Mouse (Mus musculus) embryonic facial prominence, embryonic 15.5 days (tissue): ENCODE measurements at regions not wholly inside any gene's neighbourhood (a gene's known extent, or its start where the extent isn't known, plus 50 kb on each side); places are given as distances from the start of the nearest gene placed in this dataset.

ENCODE experiments used
- ATAC-seq: fragments of 200-750 bp; cut with Nextera tagmentation; 2 replicates; pipeline ENCODE4 v1.8.0; 2017; ENCODE audit warnings: low read depth, moderate TSS enrichment; ENCODE audit not compliant: insufficient number of reproducible peaks, low FRiP score, low TSS enrichment
- H3K27ac ChIP-seq: fragments of 300-500 bp; sonication (generic); replicated peaks from 2 replicates; pipeline ENCODE4 v1.5.1; 2015; ENCODE audit warnings: mild to moderate bottlenecking, inconsistent platforms
- H3K27me3 ChIP-seq: fragments of 300-500 bp; sonication (generic); 2 replicates; pipeline ENCODE4 v1.6.1; 2015; ENCODE audit warnings: inconsistent platforms
- H3K36me3 ChIP-seq: fragments of 300-500 bp; sonication (generic); 2 replicates; pipeline ENCODE4 v1.6.1; 2015; ENCODE audit warnings: mild to moderate bottlenecking, inconsistent platforms
- H3K4me1 ChIP-seq: fragments of 300-500 bp; sonication (generic); 2 replicates; pipeline ENCODE4 v1.6.1; 2015; ENCODE audit warnings: inconsistent platforms
- H3K4me2 ChIP-seq: fragments of 300-500 bp; sonication (generic); replicated peaks from 2 replicates; pipeline ENCODE4 v1.6.1; 2015; ENCODE audit warnings: mild to moderate bottlenecking, inconsistent platforms
- H3K4me3 ChIP-seq: fragments of 300-500 bp; sonication (generic); replicated peaks from 2 replicates; pipeline ENCODE4 v1.5.1; 2015; ENCODE audit warnings: mild to moderate bottlenecking, inconsistent platforms
- H3K9ac ChIP-seq: fragments of 300-500 bp; sonication (generic); 2 replicates; pipeline ENCODE4 v1.6.1; 2015; ENCODE audit warnings: inconsistent platforms
- H3K9me3 ChIP-seq: fragments of 300-500 bp; sonication (generic); replicated peaks from 2 replicates; pipeline ENCODE4 v1.6.1; 2016; ENCODE audit warnings: inconsistent platforms
- WGBS: fragments of 180-500 bp; shearing (Covaris S2); methylation state at CpG from one replicate; pipeline ENCODE4 v1.1.7; 2015; 5-methylcytosine and 5-hydroxymethylcytosine counted together

GRCm38 (mm10) chr15:24929742-24930141 is 483.8 kb downstream of the Basp1 start:
- no peak overlapping the region for H3K9ac ChIP-seq
- 84% methylated on average over 2 of the region's 2 CpGs for WGBS
- H3K27ac ChIP-seq = no peak overlapping the region
- no peak overlapping the region for H3K4me3 ChIP-seq
- ATAC-seq = no peak
- no peaks in the 10 kb centered on the region for H3K9me3 ChIP-seq
- H3K36me3 ChIP-seq = no peaks in the 10 kb centered on the region
- no peaks in the 10 kb centered on the region for H3K4me1 ChIP-seq
- no peaks in the 10 kb centered on the region for H3K27me3 ChIP-seq
- H3K4me2 ChIP-seq = no peak overlapping the region

- H3K27ac ChIP-seq = no peak overlapping the region
- H3K9ac ChIP-seq = no peak overlapping the region
- no peak overlapping the region for H3K4me3 ChIP-seq
- ATAC-seq = no peak
- H3K9me3 ChIP-seq = no peaks in the 10 kb centered on the region
- H3K36me3 ChIP-seq = no peaks in the 10 kb centered on the region
- WGBS = 81% methylated on average over 1 of the region's 1 CpGs
- no peaks in the 10 kb centered on the region for H3K27me3 ChIP-seq
- H3K4me1 ChIP-seq = no peaks in the 10 kb centered on the region
- H3K4me2 ChIP-seq = no peak overlapping the region
Measured at GRCm38 (mm10) chr15:24911866-24912265, 501.7 kb downstream of the Basp1 start.

DNA sequence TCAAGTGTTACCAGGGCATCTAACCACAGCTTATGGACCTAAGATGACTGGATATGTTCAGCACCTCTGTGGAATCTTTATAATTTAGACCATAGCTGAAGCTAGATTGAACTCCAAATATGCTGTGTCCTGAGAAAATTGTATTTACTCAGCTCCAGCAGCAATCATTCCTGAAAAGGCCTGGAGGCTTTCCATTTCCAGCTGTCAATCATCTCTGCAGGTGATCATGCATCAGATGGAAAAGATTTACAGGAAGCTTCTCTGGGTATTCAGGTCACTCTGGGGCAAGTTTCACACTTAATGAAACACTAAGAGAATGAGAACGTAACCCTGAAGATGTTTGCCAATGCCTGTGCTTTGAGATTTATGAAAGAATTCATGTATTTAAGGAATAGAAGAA is 502.1 kb downstream of the Basp1 start:
- H3K4me1 ChIP-seq = no peaks in the 10 kb centered on the region
- 63% methylated on average over 1 of the region's 1 CpGs for WGBS
- H3K27me3 ChIP-seq = no peaks in the 10 kb centered on the region
- no peak for ATAC-seq
- H3K9ac ChIP-seq = no peak overlapping the region
- no peaks in the 10 kb centered on the region for H3K36me3 ChIP-seq
- H3K4me3 ChIP-seq = no peak overlapping the region
- H3K4me2 ChIP-seq = no peak overlapping the region
- no peak overlapping the region for H3K27ac ChIP-seq
- no peaks in the 10 kb centered on the region for H3K9me3 ChIP-seq

DNA sequence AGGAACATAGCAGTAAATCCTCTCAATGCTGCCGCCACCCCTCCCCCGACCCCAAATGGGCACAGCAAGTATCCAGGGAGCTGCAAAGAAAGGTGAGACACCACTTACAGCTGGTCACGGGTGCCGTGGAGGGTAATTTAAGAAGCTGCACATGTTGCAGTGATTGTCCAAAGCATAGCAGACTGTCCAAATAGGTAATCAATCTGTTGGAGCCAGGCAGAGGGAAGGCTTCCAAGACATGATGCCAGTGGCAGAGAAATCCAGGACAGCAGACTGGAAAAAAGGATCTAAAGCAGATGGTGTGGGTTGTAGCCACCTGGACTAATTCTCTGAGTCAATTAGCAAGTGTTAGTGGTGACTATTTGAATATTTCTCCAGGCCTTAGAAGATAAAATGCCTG is 506.6 kb downstream of the Basp1 start:
- Histone ChIP-seq H3K4me3 (no peak overlapping the region), H3K9me3 (no peaks in the 10 kb centered on the region), H3K36me3 (no peaks in the 10 kb centered on the region), H3K27me3 (no peaks in the 10 kb centered on the region), H3K4me1 (no peaks in the 10 kb centered on the region), H3K27ac (no peak overlapping the region), H3K9ac (no peak overlapping the region), H3K4me2 (no peak overlapping the region)
- WGBS = 45% methylated on average over 4 of the region's 4 CpGs
- peak; percentile 60 for ATAC-seq

- no peaks in the 10 kb centered on the region for H3K27me3 ChIP-seq
- ATAC-seq = no peak
- H3K27ac ChIP-seq = no peak overlapping the region
- no peaks in the 10 kb centered on the region for H3K9me3 ChIP-seq
- no peaks in the 10 kb centered on the region for H3K4me1 ChIP-seq
- no peak overlapping the region for H3K9ac ChIP-seq
- no peaks in the 10 kb centered on the region for H3K36me3 ChIP-seq
- H3K4me2 ChIP-seq = no peak overlapping the region
- no peak overlapping the region for H3K4me3 ChIP-seq
- WGBS = 76% methylated on average over 1 of the region's 1 CpGs
Measured at GRCm38 (mm10) chr15:24878846-24879245, 534.7 kb downstream of the Basp1 start.

GRCm38 (mm10) chr15:24877711-24878598 is 535.6 kb downstream of the Basp1 start:
- Histone ChIP-seq H3K27ac (no peak overlapping the region), H3K36me3 (no peaks in the 10 kb centered on the region), H3K4me2 (no peak overlapping the region), H3K27me3 (no peaks in the 10 kb centered on the region), H3K4me1 (no peaks in the 10 kb centered on the region), H3K4me3 (no peak overlapping the region), H3K9me3 (no peaks in the 10 kb centered on the region), H3K9ac (no peak overlapping the region)
- ATAC-seq = no peak
- WGBS = 56% methylated on average over 6 of the region's 6 CpGs

DNA sequence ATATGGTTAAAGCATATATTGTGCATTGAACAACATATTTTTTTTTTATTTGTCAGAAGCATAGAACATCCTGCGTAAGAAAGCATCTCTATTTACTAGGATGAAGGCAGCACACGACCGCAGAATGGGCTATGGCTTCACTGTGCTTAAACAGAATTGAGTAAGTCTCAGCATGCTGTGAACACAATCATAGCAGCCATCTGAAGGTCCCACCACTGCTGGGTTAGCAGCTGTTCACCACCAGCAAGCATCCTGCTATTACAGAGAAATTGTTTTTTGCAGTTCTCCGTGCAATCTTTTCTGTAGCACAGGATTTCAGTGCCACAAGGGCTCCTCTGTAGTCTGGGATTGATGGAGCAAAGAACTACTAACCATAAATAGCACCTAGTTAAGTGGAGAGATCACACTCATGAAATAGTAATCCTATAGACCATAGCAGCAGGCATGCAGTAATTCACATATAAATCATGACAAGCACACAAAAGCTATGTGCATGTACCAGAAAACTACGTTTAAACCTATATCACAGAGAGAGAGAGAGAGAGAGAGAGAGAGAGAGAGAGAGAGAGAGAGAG is 537.3 kb downstream of the Basp1 start:
- Histone ChIP-seq H3K9ac (no peak overlapping the region), H3K27me3 (no peaks in the 10 kb centered on the region), H3K4me3 (no peak overlapping the region), H3K4me1 (no peaks in the 10 kb centered on the region), H3K36me3 (no peaks in the 10 kb centered on the region), H3K9me3 (no peaks in the 10 kb centered on the region), H3K4me2 (no peak overlapping the region), H3K27ac (no peak overlapping the region)
- no peak for ATAC-seq
- 82% methylated on average over 5 of the region's 5 CpGs for WGBS

- ATAC-seq = no peak
- no peak overlapping the region for H3K27ac ChIP-seq
- no peaks in the 10 kb centered on the region for H3K9me3 ChIP-seq
- no peak overlapping the region for H3K4me2 ChIP-seq
- no peak overlapping the region for H3K4me3 ChIP-seq
- 37% methylated on average over 2 of the region's 2 CpGs for whole genome bisulfite sequencing
- no peaks in the 10 kb centered on the region for H3K4me1 ChIP-seq
- H3K27me3 ChIP-seq = no peaks in the 10 kb centered on the region
- no peaks in the 10 kb centered on the region for H3K36me3 ChIP-seq
- no peak overlapping the region for H3K9ac ChIP-seq
Measured at GRCm38 (mm10) chr15:24840271-24840670, 573.3 kb downstream of the Basp1 start.

GRCm38 (mm10) chr15:24838390-24838789 is 575.2 kb downstream of the Basp1 start:
- no peaks in the 10 kb centered on the region for H3K27me3 ChIP-seq
- H3K9ac ChIP-seq = no peak overlapping the region
- no peak overlapping the region for H3K4me3 ChIP-seq
- ATAC-seq = no peak
- no peaks in the 10 kb centered on the region for H3K9me3 ChIP-seq
- no peaks in the 10 kb centered on the region for H3K36me3 ChIP-seq
- H3K4me2 ChIP-seq = no peak overlapping the region
- 86% methylated on average over 7 of the region's 7 CpGs for WGBS
- H3K27ac ChIP-seq = no peak overlapping the region
- no peaks in the 10 kb centered on the region for H3K4me1 ChIP-seq

GRCm38 (mm10) chr15:24827881-24828280 is 585.7 kb downstream of the Basp1 start:
- no peak for ATAC-seq
- Histone ChIP-seq H3K27ac (no peak overlapping the region), H3K4me1 (no peaks in the 10 kb centered on the region), H3K9me3 (no peaks in the 10 kb centered on the region), H3K27me3 (no peaks in the 10 kb centered on the region), H3K4me2 (no peak overlapping the region), H3K36me3 (no peaks in the 10 kb centered on the region), H3K9ac (no peak overlapping the region), H3K4me3 (no peak overlapping the region)
- 93% methylated on average over 1 of the region's 1 CpGs for WGBS

DNA sequence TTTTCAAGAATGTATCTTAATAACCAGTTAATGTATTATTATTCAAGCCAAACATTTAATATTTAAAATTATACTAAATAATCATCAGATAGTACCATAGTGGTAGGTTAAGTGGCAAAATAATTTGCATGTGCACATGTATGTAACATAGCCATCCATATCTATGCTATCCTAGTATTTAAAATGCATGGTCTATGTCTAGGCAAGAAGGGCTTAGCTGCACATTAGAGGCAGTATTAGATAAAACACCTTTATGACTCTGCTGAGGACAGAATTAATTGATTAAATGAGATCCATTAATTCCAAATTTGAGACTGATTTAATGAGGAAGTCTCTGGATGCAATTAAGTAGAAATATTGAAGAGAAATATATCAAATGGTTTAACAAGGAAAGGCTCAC is 586.3 kb downstream of the Basp1 start:
- no peaks in the 10 kb centered on the region for H3K36me3 ChIP-seq
- no peaks in the 10 kb centered on the region for H3K4me1 ChIP-seq

GRCm38 (mm10) chr15:24796836-24797235 is 616.7 kb downstream of the Basp1 start:
- ATAC-seq = no peak
- Histone ChIP-seq H3K27me3 (no peaks in the 10 kb centered on the region), H3K9me3 (no peaks in the 10 kb centered on the region), H3K4me1 (no peaks in the 10 kb centered on the region; the same call in 1 of the 2 replicates), H3K4me3 (no peak overlapping the region), H3K9ac (no peak overlapping the region), H3K36me3 (no peaks in the 10 kb centered on the region), H3K27ac (no peak overlapping the region), H3K4me2 (no peak overlapping the region)
- WGBS = 50% methylated on average over 1 of the region's 1 CpGs

More for the DNA sequence above, 586.3 kb downstream of the Basp1 start:
- Histone ChIP-seq H3K4me2 (no peak overlapping the region), H3K9me3 (no peaks in the 10 kb centered on the region), H3K4me3 (no peak overlapping the region), H3K27ac (no peak overlapping the region), H3K9ac (no peak overlapping the region), H3K27me3 (no peaks in the 10 kb centered on the region)
- no peak for ATAC-seq
